Mouse (Mus musculus) gastrocnemius, postnatal 4 days (tissue): Measurements from ENCODE around the gene Nck2. TPM values are rescaled to one million over a fixed set of nuclear protein-coding genes. Genes with fewer than 3 reads are reported as not detected.

Source experiments
- DNase-seq, 2 experiments: peaks; one replicate each; pipeline ENCODE4 v3.0.0; 2021 to 2022; ENCODE audit warnings: low spot score in 2 of 2, mixed read lengths in 2 of 2
- total RNA-seq, 2 experiments: library from RNA; stranded (reverse); gene quantifications; 2 replicates each; pipeline ENCODE4 v1.2.3; 2021

Nck2 gene
- total RNA-seq, 2 experiments from 2014 or later, result 40.6 to 46.5 TPM

DNA sequence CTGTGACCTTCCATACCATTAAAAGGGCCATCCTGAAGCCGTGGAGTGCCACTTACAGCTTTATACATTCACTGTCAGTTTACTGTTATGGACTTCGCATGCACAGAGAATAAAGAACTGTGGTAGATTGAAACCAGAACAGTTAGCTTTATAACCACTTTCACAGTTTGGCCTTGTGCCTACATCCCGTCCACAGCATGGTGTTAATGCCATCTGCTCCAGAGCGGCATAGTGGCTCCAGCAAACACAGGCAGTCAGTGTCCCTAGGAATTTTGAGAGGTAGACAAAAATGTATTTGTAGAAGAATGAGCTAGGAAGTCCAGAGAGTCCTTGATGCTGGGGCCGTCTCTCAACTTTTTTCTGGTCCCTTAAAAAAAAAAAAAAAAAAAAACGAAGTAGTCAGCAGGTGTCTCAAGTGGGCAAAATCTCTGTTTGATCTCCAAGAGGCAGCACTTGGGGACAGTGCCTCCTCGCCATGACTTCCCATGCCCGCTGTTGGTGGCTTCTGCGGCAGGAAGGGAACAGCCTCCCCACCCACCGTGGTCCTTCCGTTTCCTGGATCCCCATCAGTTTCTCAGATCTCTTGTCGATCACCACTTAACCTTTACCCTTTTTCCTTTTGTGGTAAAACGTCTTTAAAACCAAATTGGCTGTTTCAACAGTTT, 117.8 kb downstream of the Nck2 start:
- no peak for DNase-seq

DNA sequence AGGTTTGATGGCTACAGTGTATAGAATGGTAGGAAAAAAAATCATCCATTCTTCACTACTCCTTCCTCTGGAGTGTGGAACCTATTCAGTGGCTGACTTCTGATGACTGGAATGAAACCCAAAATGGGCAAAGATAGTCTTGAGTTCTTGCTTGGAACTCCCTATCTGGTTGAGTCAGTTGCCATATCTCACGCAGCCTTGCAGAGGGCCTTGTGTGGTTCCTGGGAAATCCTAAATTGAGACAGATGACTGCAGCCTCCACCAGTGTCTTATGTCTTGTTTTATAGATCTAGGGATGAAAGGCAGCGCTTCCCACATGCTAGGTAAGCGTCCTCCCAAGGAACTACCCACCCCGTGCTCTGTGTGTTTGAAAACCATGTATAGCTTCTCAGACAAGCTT, 120.9 kb downstream of the Nck2 start:
- DNase-seq, result no peak

DNA sequence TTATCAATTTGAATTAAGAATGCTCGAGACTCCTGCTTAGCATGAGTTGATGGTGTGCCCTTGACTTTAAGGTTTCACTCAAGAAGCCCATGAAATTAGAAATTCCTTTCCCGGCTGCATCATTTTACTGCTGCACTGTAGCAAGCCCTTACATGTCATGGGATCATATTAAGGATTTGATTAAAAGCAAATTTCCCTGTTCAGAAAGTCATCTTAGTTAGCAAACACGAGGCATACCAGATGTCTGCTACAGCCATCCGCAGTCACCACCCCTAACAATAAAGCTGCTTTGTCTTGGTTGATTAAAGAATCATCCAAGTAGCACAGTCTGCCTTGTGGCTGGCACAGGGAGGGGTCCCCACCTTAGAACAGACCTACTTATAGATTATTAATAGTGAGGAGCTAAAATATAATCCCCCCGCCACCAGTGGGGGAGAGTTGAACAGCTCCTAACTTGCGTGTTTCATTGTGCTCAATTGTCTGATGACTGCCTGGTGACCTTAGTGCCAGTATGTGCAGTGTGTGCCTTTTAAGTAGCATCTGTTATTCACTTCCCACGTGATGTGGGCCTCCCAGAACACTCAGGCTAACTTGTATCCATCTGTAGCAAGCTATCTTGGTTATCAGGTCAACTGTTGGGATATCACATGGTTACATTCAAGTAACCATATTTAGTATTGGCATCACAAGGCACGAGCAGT, 122.4 kb downstream of the Nck2 start:
- no peak for DNase-seq

DNA sequence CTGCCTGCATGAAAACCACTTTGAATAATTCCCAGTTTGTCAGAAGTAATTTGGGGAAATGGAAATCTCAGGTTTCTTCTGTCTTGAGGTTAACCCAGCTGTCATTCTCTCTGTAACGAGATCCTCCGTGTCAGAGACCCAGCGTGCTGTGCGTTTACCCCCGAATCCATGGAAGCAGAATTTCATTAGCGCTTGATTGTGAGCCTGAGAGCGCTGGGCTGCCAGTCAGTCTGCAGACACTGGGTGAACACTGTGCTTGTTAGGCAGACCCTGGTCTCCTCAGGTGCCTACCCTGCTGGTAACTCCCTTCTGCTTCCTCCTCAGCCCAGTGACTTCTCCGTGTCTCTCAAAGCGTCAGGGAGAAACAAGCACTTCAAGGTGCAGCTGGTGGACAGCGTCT, 124.4 kb downstream of the Nck2 start:
- no peak for DNase-seq

DNA sequence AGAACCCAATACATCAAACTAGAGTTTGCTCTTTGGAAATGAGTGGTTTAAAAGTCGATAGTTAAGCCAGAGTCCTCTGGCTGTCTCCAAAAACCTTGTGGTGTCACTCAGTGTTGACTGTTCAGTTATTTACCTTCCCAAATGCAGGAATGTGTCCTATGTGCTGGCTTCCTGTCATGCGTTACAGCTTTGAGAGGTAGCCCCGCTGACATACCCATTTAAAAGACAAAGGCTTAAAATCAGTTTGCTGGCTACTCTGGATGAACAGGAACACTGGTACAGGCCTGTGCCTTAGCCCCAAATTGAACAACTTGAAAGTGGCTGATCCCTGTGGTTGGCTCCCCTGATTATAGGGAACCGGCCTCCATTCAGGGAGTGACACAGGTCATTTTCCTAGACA, 126.7 kb downstream of the Nck2 start:
- no peak for DNase-seq

DNA sequence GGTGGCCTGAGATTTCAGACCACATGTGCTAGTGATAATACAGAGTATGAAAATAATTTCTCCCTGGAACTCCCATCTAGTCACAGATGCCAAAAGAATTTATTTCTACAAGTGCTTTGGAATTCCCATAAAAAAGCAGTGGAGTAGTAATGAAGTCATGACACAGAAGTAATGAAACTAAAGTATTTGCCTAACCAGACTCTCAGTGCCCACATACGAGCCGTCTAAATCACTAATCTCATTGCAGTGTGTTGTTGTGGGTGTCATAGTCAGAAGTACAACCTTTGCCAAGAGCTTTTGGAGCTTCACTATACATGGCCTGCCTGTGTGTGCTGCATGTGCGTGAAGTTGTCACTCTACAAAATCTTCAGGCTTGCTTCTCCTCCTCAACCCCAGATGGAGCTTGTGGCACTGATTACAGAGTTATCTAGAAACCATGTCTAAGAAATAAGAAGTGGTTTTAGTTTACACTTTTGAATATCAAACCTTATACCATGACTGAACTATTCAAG, 130.5 kb downstream of the Nck2 start:
- DNase-seq, result no peak

DNA sequence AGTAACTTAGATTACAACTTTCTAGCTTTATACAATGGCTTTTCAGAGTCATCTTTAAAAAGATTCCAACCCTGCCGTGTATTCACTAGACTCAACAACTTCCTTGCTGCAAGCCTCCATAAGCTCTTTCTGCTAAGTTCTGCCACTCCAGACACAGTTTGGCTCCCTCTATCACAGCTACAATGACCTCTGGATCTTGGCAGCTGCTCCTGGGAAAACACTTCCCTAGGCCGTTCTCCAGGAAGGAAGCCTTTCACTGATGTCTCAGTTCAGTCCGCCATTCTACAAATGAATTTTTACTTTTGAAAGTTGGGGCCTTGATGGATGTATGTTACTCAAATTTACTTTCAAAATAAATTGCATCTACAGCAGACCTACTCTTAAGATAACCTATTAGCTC, 133.0 kb downstream of the Nck2 start:
- no peak for DNase-seq

DNA sequence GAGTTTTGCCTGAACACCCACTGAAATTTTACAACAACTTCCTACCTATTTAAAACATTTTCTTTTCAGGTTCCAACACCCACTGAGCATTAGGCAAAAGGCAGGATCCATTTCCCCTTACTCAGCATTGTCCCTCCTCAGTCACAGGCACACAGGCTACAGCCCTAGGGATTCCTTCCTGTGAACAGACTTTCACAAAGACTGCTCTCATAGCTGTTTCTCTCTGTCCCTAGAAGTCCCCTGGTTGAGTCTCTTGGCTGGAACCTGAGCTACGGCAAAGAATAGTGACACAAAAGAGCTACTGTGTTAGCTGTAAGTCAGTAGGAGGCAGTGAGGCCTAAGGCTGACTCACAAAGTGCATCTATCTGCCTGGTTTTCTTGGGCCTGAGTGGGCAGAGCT, 139.2 kb downstream of the Nck2 start:
- DNase-seq, result no peak

DNA sequence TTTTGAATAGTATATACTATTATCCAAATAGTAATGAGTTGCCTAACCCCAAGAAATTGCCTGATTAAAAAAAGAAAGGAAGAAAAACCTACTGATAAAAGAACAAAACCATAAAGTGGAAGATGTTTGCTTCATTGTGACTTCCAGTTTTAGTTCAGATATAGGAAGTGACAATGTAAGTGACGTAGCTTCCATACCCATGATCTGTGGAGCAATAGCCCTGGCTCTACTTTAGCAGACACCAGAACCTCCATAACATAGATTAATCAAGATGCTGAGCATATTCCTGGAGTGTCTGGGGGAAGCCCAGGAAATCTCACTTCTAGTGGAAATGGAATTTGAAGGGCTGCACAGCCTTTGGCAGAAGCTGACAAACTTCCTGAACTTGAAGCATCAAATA, 144.6 kb downstream of the Nck2 start:
- no peak for DNase-seq

DNA sequence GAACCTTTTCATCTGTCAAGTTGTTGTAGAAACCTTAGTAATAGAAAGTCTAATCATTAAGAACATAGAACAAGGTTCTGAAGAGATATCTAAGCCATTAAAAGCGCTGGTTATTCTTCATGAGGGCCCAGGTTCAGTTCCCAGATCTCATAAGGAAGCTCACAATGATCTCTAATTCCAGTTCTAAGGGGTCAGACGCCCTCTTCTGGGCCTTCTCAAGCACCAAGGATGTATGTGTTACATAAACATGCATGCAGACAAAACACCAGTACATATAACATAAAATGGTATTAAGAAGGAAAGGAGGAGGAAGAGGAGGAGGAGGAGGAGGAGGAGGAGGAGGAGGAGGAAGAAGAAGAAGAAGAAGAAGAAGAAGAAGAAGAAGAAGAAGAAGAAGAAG, 145.5 kb downstream of the Nck2 start:
- no peak for DNase-seq

DNA sequence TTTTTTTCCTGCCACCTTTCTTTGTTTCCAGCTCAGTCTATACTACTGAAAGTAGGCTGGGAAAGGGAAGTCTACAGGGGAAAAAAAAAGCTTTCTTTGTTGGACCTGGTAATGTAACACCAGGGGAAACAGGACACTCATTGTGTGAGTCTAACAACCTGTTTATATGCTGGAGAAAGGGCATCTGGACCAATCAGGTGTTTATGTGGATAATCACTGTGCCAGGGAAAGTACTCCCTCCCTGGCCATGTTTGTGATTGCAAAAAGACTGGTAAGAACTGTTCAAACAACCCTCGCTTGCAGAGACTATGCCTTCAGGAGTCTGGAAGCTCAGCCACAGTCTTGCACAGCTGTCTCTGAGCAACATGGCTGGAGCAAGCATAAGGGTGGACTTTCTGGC, 146.3 kb downstream of the Nck2 start:
- no peak for DNase-seq

DNA sequence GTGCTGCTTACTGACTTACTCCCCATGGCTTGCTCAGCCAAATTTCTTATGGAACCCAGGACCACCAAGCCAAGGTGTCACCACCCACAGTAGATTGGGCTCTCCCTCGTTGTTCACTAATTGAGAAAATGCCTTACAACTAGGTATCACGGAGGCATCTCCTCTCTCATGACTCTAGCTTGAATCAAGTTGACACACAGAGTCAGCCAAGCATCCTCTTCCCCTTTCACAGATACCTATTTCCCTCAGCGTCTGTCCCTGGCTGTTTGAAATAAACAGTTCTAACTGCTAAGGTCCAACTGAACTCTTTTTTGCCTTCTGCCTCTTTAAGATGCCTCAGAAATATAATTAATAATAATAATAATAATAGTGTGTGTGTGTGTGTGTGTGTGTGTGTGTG, 148.7 kb downstream of the Nck2 start:
- no peak for DNase-seq

DNA sequence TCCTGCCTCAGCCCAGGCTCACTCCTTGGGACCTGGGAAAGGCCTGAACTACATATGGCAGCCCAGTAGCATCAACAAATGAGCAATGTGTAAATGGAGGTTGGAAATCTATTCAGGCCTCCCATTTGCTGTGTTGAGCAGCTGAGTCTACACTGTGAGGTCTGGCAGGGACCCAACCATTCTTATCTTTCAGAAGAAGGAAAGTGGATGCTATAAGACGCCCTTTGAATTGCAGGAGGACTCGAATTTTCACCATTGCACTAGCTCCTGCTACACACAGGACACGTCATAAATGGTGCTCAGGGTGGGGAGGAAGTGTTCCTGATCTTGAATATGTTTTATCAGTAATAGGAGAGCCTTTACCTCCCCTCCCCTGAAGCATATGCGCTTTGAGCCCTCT, 150.4 kb downstream of the Nck2 start:
- no peak for DNase-seq

DNA sequence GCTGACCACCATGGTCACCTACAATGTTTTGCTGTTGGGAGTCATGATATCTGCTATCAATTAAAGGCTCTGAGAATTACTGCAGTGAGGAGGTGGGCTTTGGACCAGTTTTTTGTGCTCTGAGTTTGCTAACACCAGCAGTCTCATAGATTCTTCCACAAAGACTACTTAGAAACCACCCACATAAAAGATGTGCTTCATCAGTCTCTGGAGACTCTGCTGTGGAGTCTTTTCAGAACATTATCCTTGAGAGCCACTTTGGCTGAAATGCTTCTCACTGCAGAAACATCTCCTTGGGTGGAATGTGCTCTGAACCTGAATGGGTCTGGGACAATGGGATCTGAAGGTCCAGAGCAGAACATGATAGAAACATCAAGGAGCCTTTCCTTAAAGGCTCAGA, 153.4 kb downstream of the Nck2 start:
- DNase-seq, result no peak

DNA sequence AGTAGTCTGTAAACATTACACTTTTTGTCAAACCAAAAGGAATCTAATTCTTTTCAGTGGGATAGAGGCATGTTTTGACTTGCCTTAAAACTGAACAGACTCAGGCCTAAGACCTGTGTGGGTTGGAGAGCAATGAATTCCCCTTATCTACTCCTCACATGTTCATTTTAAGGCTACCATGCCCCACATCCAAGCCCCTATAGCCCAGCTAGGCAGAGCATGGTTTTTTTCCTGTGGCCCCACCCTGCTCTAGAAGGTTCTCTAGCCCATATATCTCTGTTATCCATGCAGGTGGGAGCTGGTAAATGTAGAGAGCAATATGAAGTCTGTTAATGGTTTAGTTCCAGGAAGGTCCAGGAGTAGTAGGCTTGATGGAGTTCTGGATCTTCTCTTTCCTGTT, 155.1 kb downstream of the Nck2 start:
- DNase-seq, result no peak

DNA sequence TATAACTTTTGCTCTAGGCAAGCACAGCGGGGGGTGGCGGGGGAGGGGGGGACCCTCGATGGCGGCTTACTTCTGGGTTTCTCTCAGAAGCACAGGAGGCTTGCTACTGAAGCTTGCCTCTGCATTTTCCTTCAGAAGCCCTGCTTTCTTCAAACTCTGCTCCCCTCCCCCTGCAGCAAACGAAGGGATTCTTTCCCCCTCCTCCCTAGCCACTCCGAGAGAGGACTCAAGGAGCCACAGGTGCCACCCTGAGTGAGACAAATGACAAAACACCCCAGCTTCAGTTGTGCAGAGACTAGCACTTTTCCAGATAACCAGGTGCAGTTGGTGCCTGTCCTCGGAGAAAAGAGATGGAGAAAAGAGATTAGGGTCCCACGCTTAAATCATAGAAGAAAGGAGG, 156.7 kb downstream of the Nck2 start:
- DNase-seq, result no peak

DNA sequence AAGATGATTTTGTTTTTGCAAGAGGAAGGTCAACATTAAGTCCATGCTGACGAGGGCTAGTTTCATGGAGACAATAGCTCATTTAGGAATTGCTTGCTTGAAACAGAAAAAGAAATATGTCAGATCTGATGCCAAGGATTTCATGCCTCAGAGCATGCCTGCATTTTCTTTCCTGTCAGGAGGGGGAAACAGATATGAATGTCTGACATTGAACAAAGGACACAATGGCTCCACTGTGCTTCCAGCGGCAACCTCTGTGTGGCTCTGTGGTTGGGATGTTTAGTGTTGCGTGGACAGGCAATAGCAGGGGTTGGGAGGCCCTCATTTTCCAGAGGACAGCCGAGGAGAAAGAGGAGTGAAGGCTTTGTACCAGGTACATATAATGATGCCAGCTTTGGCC, 171.6 kb downstream of the Nck2 start:
- DNase-seq, result no peak

Other genes with a start within 250 kb of the Nck2 start
- gene Fhl2, start 247.6 kb upstream of the Nck2 start, total RNA-seq, result 10 to 100 TPM; 28.0 to 33.3 TPM